Comparison of ENCODE assay signal across 11 mouse cellular contexts in the genomic region with DNA sequence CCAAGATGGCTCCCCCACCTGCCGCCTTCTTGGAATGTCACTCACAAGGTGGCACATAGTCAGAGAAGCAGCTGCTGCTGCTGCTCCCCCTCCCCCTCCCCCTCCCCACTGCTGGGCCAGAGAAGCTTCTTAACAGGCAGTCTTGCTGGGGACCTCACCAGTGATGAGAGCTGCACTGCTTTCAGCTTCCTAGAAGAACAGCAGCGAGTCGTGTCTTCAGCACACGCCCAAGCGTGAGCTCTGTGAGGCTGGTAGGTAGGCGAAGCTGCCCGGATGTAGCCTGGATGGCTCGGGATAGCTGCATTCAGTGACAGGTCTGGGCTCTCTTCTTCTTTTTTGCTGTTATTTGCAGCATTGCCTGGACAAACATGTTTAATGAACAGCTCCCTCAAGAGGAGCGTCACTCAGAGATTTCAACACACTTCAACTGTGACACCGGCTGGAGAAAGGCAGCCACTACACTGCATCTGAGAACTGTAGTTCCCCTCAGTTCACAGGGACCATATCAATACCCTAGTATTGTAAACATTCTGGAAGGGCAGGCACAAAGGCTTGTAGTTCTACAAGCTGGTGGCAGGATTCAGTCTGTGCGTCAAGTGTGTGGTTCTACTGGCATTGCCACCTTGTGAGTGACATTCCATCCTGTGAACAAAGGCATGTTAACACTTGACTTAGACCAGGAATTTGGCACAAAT. TPM values are rescaled to one million over a fixed set of nuclear protein-coding genes. Genes with fewer than 3 reads are reported as not detected.
DNase-seq lines count a peak whose midpoint lies in the region; ATAC-seq and TF ChIP-seq lines count a peak whose summit lies in the region.
"Had no signal": no experiment of that assay in that cellular context is flagged by ENCODE, and none has a peak within 500 bp of the region (broad histone marks: within the 10 kb centered on the region; RNA-seq: fewer than 3 reads in every experiment).

No protein-coding gene starts in this region.

- H3K4me2 ChIP-seq in heart, embryonic 14.5 days (ENCODE audit: low read length): peak overlapping the region; percentile 47
- H3K4me2 ChIP-seq in midbrain, embryonic 11.5 days: no peak overlapping the region
- H3K4me2 ChIP-seq in midbrain, embryonic 16.5 days (ENCODE audit: low read length): no peak overlapping the region
- peak overlapping the region; percentile 28 for H3K4me2 ChIP-seq in lung, embryonic 16.5 days (ENCODE audit: low read depth, low read length)
- no peak overlapping the region; the same call in 1 of the 2 replicates for H3K4me2 ChIP-seq in stomach, postnatal 0 days (replicated peaks; ENCODE audit: low read depth)

- H3K4me3 ChIP-seq in heart, embryonic 14.5 days (ENCODE audit: control insufficient read depth in 1 of 2, insufficient read depth in 1 of 2, low read depth in 1 of 2, low read length in 2 of 2): no peak overlapping the region
- no peak overlapping the region for H3K4me3 ChIP-seq in midbrain, embryonic 11.5 days (ENCODE audit: low read depth, low read length)
- H3K4me3 ChIP-seq in midbrain, embryonic 16.5 days (ENCODE audit: low read depth, low read length): no peak overlapping the region
- no peak overlapping the region for H3K4me3 ChIP-seq in lung, embryonic 16.5 days (ENCODE audit: low read length)
- no peak overlapping the region for H3K4me3 ChIP-seq in stomach, postnatal 0 days (ENCODE audit: low read depth, low read length)

- H3K27ac ChIP-seq in heart, embryonic 14.5 days (replicated peaks in 1 of 2; ENCODE audit: control insufficient read depth in 1 of 2, insufficient read depth in 1 of 2, low read depth in 2 of 2, low read length in 2 of 2): peak overlapping the region; percentile 46 to 51
- H3K27ac ChIP-seq in midbrain, embryonic 11.5 days (ENCODE audit: low read depth, low read length): no peak overlapping the region
- H3K27ac ChIP-seq in midbrain, embryonic 16.5 days (ENCODE audit: low read length): no peak overlapping the region
- H3K27ac ChIP-seq in lung, embryonic 16.5 days (ENCODE audit: low read length): peak overlapping the region; percentile 89
- peak overlapping the region; percentile 71 for H3K27ac ChIP-seq in stomach, postnatal 0 days (replicated peaks)

- 31% methylated on average over 11 of the region's 11 CpGs for WGBS in heart, embryonic 14.5 days
- WGBS in midbrain, embryonic 11.5 days: 91% methylated on average over 11 of the region's 11 CpGs
- WGBS in midbrain, embryonic 16.5 days: 84% methylated on average over 11 of the region's 11 CpGs
- 56% methylated on average over 11 of the region's 11 CpGs for WGBS in lung, embryonic 16.5 days
- WGBS in stomach, postnatal 0 days: 71% methylated on average over 11 of the region's 11 CpGs

- no peaks in the 10 kb centered on the region; the same call in 1 of the 2 replicates for H3K36me3 ChIP-seq in heart, embryonic 14.5 days (ENCODE audit: control insufficient read depth, insufficient read depth, low read length)
- no peaks in the 10 kb centered on the region for H3K36me3 ChIP-seq in midbrain, embryonic 11.5 days (ENCODE audit: control insufficient read depth, insufficient read depth, low read length)
- H3K36me3 ChIP-seq in midbrain, embryonic 16.5 days (ENCODE audit: control insufficient read depth, insufficient read depth, low read length): no peaks in the 10 kb centered on the region
- no peaks in the 10 kb centered on the region for H3K36me3 ChIP-seq in lung, embryonic 16.5 days (ENCODE audit: control insufficient read depth, insufficient read depth, low read length)
- H3K36me3 ChIP-seq in stomach, postnatal 0 days (ENCODE audit: control insufficient read depth, insufficient read depth, low read length): no peaks in the 10 kb centered on the region

- TF ChIP-seq EP300 in stomach, postnatal 0 days (optimal IDR thresholded peaks at IDR 0.05): no peak

- ATAC-seq in heart, embryonic 14.5 days (ENCODE audit: insufficient number of reproducible peaks, insufficient read depth, low FRiP score, low read depth): peak; percentile 72; the same call in 1 of the 2 replicates
- ATAC-seq in midbrain, embryonic 11.5 days (ENCODE audit: low FRiP score): no peak
- no peak for ATAC-seq in midbrain, embryonic 16.5 days
- peak; percentile 96 for ATAC-seq in lung, embryonic 16.5 days (ENCODE audit: low read depth)
- peak; percentile 64; the same call in 1 of the 2 replicates for ATAC-seq in stomach, postnatal 0 days (ENCODE audit: low FRiP score, low TSS enrichment)
- ATAC-seq: CD4-positive, CD25-positive, alpha-beta regulatory T cell, adult 4 months; Patski had no signal

- peak; percentile 51 for TF ChIP-seq CTCF in stomach, postnatal 0 days (IDR thresholded peaks at IDR 0.05; ENCODE audit: low read depth)

- H3K9ac ChIP-seq in heart, embryonic 14.5 days (ENCODE audit: low read length): peak overlapping the region; percentile 0; the same call in 1 of the 2 replicates
- no peak overlapping the region for H3K9ac ChIP-seq in midbrain, embryonic 11.5 days (ENCODE audit: low read length)
- H3K9ac ChIP-seq in midbrain, embryonic 16.5 days (ENCODE audit: low read depth, low read length): no peak overlapping the region
- H3K9ac ChIP-seq in lung, embryonic 16.5 days (ENCODE audit: low read length): peak overlapping the region; percentile 36; the same call in 1 of the 2 replicates
- no peak overlapping the region for H3K9ac ChIP-seq in stomach, postnatal 0 days (ENCODE audit: low read length)

- peaks cover 8 to 10% of the 10 kb centered on the region in 2 experiments for H3K4me1 ChIP-seq in heart, embryonic 14.5 days (ENCODE audit: control insufficient read depth in 2 of 2, insufficient read depth in 2 of 2, low read length in 2 of 2)
- no peaks in the 10 kb centered on the region for H3K4me1 ChIP-seq in midbrain, embryonic 11.5 days (ENCODE audit: control insufficient read depth, insufficient read depth, low read length)
- H3K4me1 ChIP-seq in midbrain, embryonic 16.5 days (ENCODE audit: control insufficient read depth, insufficient read depth, low read length): no peaks in the 10 kb centered on the region
- peaks cover 10% of the 10 kb centered on the region; the same call in 1 of the 2 replicates for H3K4me1 ChIP-seq in lung, embryonic 16.5 days (replicated peaks; ENCODE audit: control insufficient read depth, insufficient read depth, low read length)
- H3K4me1 ChIP-seq in stomach, postnatal 0 days (replicated peaks; ENCODE audit: control insufficient read depth, insufficient read depth): no peaks in the 10 kb centered on the region

- no peaks in the 10 kb centered on the region for H3K27me3 ChIP-seq in heart, embryonic 14.5 days (ENCODE audit: control insufficient read depth, insufficient read depth, low read length)
- H3K27me3 ChIP-seq in midbrain, embryonic 11.5 days (ENCODE audit: control insufficient read depth, insufficient read depth, low read length): no peaks in the 10 kb centered on the region
- H3K27me3 ChIP-seq in midbrain, embryonic 16.5 days (ENCODE audit: control insufficient read depth, insufficient read depth, low read depth, low read length): no peaks in the 10 kb centered on the region
- no peaks in the 10 kb centered on the region for H3K27me3 ChIP-seq in lung, embryonic 16.5 days (ENCODE audit: control insufficient read depth, insufficient read depth, low read depth, low read length)
- no peaks in the 10 kb centered on the region for H3K27me3 ChIP-seq in stomach, postnatal 0 days (ENCODE audit: control insufficient read depth, insufficient read depth, low read length)
- H3K27me3 ChIP-seq: Patski had no signal

- no peaks in the 10 kb centered on the region for H3K9me3 ChIP-seq in heart, embryonic 14.5 days (ENCODE audit: control insufficient read depth, low read length)
- no peaks in the 10 kb centered on the region for H3K9me3 ChIP-seq in midbrain, embryonic 11.5 days (ENCODE audit: control insufficient read depth, low read length)
- no peaks in the 10 kb centered on the region for H3K9me3 ChIP-seq in midbrain, embryonic 16.5 days (replicated peaks; ENCODE audit: control insufficient read depth, low read length, poor library complexity, severe bottlenecking)
- no peaks in the 10 kb centered on the region for H3K9me3 ChIP-seq in lung, embryonic 16.5 days (ENCODE audit: control insufficient read depth, low read length)
- no peaks in the 10 kb centered on the region for H3K9me3 ChIP-seq in stomach, postnatal 0 days (ENCODE audit: control insufficient read depth, low read length)

- intact Hi-C loops in heart, postnatal 36 days (cut with DNase I): no loop called here

- no peak for DNase-seq in heart, postnatal 36 days
- peak; percentile 77 for DNase-seq in midbrain, embryonic 11.5 days (ENCODE audit: low spot score, missing footprints)
- DNase-seq in stomach, postnatal 0 days (ENCODE audit: low spot score): peak; percentile 24
- no peak for DNase-seq in gastrocnemius, adult 8-10 months (ENCODE audit: low spot score in 2 of 2)
- DNase-seq: adrenal gland, postnatal 10 days; thymus, adult 2 months had no signal

RNA-seq across cellular contexts. Expression of a gene that starts 38.5 kb away (rescaled TPM):
- 75.3 and 78.8 TPM in 2 replicates for polyA plus RNA-seq in heart, embryonic 14.5 days (2014; fragmentation: Nextera tagmentation; extraction: Ambion mirVana)
- total RNA-seq in heart, postnatal 36 days (2021): 10 to 100 TPM; 93.5 to 97.6 TPM
- 46.3 and 49.9 TPM in 2 replicates for polyA plus RNA-seq in midbrain, embryonic 11.5 days (2014; fragmentation: Nextera tagmentation; extraction: Ambion mirVana)
- polyA plus RNA-seq in midbrain, embryonic 16.5 days (2015; fragmentation: Nextera tagmentation; extraction: Ambion mirVana): 44.3 and 52.4 TPM in 2 replicates
- 42.1 and 43.1 TPM in 2 replicates for polyA plus RNA-seq in lung, embryonic 16.5 days (2015; fragmentation: Nextera tagmentation; extraction: Ambion mirVana)
- polyA plus RNA-seq in stomach, postnatal 0 days (2015; fragmentation: Nextera tagmentation; extraction: Ambion mirVana): 33.2 and 34.1 TPM in 2 replicates
- total RNA-seq in gastrocnemius, adult 8-10 months (2022): 10 to 100 TPM; 60.4 to 79.8 (median 70.3) TPM

Comparison
In these comparisons a context has a peak if more than half of its experiments do, and no peak if none do; other contexts are left out.
1. ATAC-seq: peak in heart, embryonic 14.5 days (single experiment), lung, embryonic 16.5 days (single experiment) and stomach, postnatal 0 days (single experiment); none in midbrain, embryonic 11.5 days (single experiment) and midbrain, embryonic 16.5 days (single experiment).
2. H3K27ac ChIP-seq: peak in heart, embryonic 14.5 days (2 of 2), lung, embryonic 16.5 days (single experiment) and stomach, postnatal 0 days (single experiment); none in midbrain, embryonic 11.5 days (single experiment) and midbrain, embryonic 16.5 days (single experiment).
3. H3K4me2 ChIP-seq: peak in heart, embryonic 14.5 days (single experiment) and lung, embryonic 16.5 days (single experiment); none in midbrain, embryonic 11.5 days (single experiment), midbrain, embryonic 16.5 days (single experiment) and stomach, postnatal 0 days (single experiment).
4. H3K9ac ChIP-seq: peak in heart, embryonic 14.5 days (single experiment) and lung, embryonic 16.5 days (single experiment); none in midbrain, embryonic 11.5 days (single experiment), midbrain, embryonic 16.5 days (single experiment) and stomach, postnatal 0 days (single experiment).
5. DNase-seq: peak in midbrain, embryonic 11.5 days (single experiment) and stomach, postnatal 0 days (single experiment); none in heart, postnatal 36 days (0 of 2) and gastrocnemius, adult 8-10 months (0 of 2).